Mouse (Mus musculus): ENCODE data around the gene Pde11a.

Pde11a gene

DNA sequence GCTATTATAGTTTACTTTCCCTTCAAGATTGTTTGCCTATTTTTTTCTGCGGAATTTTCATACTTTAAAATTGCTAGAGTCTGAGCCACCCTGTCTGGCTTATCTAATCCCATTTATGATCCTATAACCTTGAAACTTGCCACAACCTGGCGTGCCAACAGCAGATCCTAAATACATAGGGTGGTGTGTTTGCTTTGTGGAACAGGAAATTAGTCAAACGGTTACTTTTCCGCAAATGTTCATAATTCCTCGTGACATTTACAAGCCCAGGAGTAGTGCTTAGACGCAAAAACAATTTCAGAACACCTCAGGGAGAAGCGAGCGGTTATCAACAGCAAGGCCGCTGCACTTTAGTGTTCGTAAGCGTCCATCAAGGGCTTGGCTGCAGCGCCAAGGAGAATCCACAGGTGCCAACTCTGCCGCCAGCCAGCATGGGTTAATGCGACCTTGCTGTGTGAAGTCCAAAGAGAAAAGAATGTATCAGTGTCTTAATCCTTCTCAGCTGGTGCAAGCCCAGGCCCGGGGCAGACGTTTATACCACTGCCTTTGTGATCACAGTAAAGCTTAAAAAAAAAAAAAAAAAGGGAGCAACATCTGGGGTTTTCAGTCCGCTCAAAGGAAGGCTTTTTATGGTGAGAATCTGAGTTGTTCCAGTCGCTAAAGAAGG lies 379.3 kb downstream of the Pde11a start:
- DNase-seq (ENCODE audit: low spot score): peak; percentile 49

DNA sequence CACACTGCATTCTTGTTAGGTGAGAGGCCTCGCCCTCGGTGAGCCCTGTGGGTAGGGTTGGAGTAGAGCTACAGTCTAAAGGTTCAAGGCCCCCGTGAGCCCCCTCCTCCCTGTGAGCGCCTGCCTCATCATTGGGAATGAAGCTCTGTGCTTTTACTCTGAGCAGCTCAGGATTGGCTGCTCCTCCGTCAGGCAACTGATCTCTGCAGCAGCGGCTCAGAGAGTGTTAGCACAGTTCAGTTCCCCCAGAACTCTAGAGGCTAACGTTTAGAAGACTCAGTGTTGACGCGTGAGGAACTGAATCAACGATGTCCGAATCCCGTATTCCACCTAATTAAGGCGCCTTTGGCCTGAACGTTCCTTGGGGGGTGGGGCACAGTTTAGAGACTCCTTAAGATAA lies 382.9 kb downstream of the Pde11a start:
- DNase-seq (ENCODE audit: low spot score): no peak

DNA sequence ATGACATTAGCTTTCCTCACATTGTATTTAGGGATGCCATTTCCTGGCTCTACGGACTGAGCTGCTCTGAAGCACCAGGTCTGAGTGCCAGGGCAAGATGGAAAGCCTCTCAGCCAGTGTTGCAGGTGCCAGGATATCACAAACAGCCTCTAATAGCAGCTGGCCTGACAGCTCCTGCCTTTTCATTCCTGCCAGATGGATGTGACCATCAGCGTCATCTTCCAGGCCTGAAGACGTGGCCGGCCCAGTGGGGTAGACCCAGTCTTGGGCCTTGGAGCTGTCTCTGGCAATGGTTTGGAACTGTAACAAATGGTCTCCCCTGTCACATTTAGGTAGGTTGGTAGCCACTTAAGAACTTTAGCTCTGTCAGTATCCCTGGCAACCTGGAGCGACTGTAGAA lies 385.3 kb downstream of the Pde11a start:
- no peak for DNase-seq (ENCODE audit: low spot score)

DNA sequence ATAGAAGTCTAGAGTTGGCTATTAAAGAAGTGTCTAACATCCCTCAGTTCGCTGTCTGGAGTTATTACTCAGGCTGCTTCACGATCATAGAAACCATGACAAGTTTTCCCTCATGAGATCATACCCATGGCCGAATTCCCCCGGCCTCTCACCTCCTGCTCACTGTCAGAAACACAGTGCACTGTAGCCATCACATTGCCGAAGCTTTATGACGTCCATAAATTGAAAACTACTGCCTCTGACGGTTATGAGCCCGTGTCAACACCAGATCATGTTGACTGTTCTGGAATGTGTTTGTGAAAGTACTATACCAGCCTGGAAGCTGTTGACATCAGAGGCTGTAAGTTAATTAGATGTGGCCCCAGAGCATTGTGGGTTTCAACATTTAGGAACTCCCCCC lies 387.9 kb downstream of the Pde11a start:
- no peak for DNase-seq (ENCODE audit: low spot score)
